Mouse (Mus musculus) heart, postnatal 25 days (tissue): ENCODE data around the gene Edn3. TPM values are rescaled to one million over a fixed set of nuclear protein-coding genes. Genes with fewer than 3 reads are reported as not detected.

ENCODE experiments used
- DNase-seq: peaks from one replicate; pipeline ENCODE4 v3.0.0; 2022; ENCODE audit warnings: low spot score
- intact Hi-C: fragments of 180-260 bp; cut with DNase I; formaldehyde crosslinking; loops from one replicate; pipeline ENCODE4 v1.15.1; 2025
- total RNA-seq, 2 experiments: library from RNA; stranded (reverse); gene quantifications; 2 replicates each; pipeline ENCODE4 v1.2.3; 2021

The Edn3 gene
- total RNA-seq, 2 experiments from 2014 or later: 0.36 to 0.62 TPM

GRCm38 (mm10) chr2:174792436-174793125, 32.2 kb downstream of the Edn3 start:
- intact Hi-C loops: no loop called here
- DNase-seq: no peak

- DNase-seq: no peak
- intact Hi-C loops: no loop called here
These were observed 32.8 kb downstream of the Edn3 start for GRCm38 (mm10) chr2:174793181-174793580.

- DNase-seq: no peak
- intact Hi-C loops: no loop called here
These were observed 36.6 kb downstream of the Edn3 start for GRCm38 (mm10) chr2:174796998-174797397.

GRCm38 (mm10) chr2:174797495-174798068, 37.2 kb downstream of the Edn3 start:
- no peak for DNase-seq
- intact Hi-C loops: no loop called here

GRCm38 (mm10) chr2:174802453-174802852, 42.0 kb downstream of the Edn3 start:
- intact Hi-C loops: no loop called here
- DNase-seq: no peak

- intact Hi-C loops: no loop called here
- DNase-seq: no peak
These were observed 43.2 kb downstream of the Edn3 start for GRCm38 (mm10) chr2:174803661-174804060.

GRCm38 (mm10) chr2:174807900-174808299, 47.5 kb downstream of the Edn3 start:
- DNase-seq: no peak
- intact Hi-C loops: no loop called here

GRCm38 (mm10) chr2:174809296-174809695, 48.9 kb downstream of the Edn3 start:
- intact Hi-C loops: no loop called here
- DNase-seq: no peak

GRCm38 (mm10) chr2:174813306-174813705, 52.9 kb downstream of the Edn3 start:
- no peak for DNase-seq
- intact Hi-C loops: no loop called here

GRCm38 (mm10) chr2:174816163-174816562, 55.7 kb downstream of the Edn3 start:
- intact Hi-C loops: no loop called here
- no peak for DNase-seq

- intact Hi-C loops: no loop called here
- no peak for DNase-seq
These were observed 59.9 kb downstream of the Edn3 start for GRCm38 (mm10) chr2:174820286-174820685.

- DNase-seq: no peak
- intact Hi-C loops: no loop called here
These were observed 67.4 kb downstream of the Edn3 start for GRCm38 (mm10) chr2:174827829-174828228.

GRCm38 (mm10) chr2:174833608-174834007, 73.2 kb downstream of the Edn3 start:
- DNase-seq: no peak
- intact Hi-C loops: no loop called here

Other genes starting within 250 kb of the Edn3 start
- gene Zfp831, start 117.1 kb upstream of the Edn3 start, total RNA-seq: under 1 TPM; 0.08 TPM
- under 1 TPM in 1 of 2 experiments, not detected in 1; 0.57 TPM for gene Gm14444, start 249.6 kb downstream of the Edn3 start, total RNA-seq